Mouse (Mus musculus) adrenal gland, adult 18-20 months (tissue): ENCODE results near the gene Arrdc1. TPM values are rescaled to one million over a fixed set of nuclear protein-coding genes. Genes with fewer than 3 reads are reported as not detected.

Experiments
- microRNA-seq, 2 experiments: library from miRNA; unstranded; fragments of <30 nt; microRNA quantifications; one replicate each; pipeline ENCODE4 v1.2.0; 2021; ENCODE audit warnings: borderline number of aligned reads in 2 of 2
- total RNA-seq, 2 experiments: library from RNA; stranded (reverse); gene quantifications; 1 replicate in 1 of 2; 2 replicates in 1 of 2; pipeline ENCODE4 v1.2.3; 2021

Gene Arrdc1
- total RNA-seq, 2 experiments from 2014 or later = 9.2 to 9.9 TPM

Small RNA genes lying within 50 kb of the gene (microRNA-seq; reads per million reads assigned to microRNA genes)
- 0 reads per million in 2 experiments for gene Gm22875

Other genes starting within 250 kb of the Arrdc1 start
- gene Cacna1b, start 172.1 kb downstream of the Arrdc1 start, total RNA-seq = 1 to 10 TPM; 2.3 to 2.8 TPM
- gene Ehmt1, start 15.6 kb downstream of the Arrdc1 start, total RNA-seq = 10 to 100 TPM; 46.6 to 50.1 TPM
- gene Zmynd19, start 14.5 kb upstream of the Arrdc1 start, total RNA-seq = 10 to 100 TPM; 21.6 to 30.4 TPM
- gene Dph7, start 27.1 kb upstream of the Arrdc1 start, total RNA-seq = 10 to 100 TPM in 1 of 2 experiments, 1 to 10 TPM in 1; 6.6 to 10.8 TPM
- gene Mrpl41, start 39.8 kb upstream of the Arrdc1 start, total RNA-seq = 10 to 100 TPM; 85.2 to 88.0 TPM
- gene Pnpla7, start 40.8 kb upstream of the Arrdc1 start, total RNA-seq = 10 to 100 TPM; 36.3 to 47.2 TPM
- gene Nsmf, start 119.1 kb upstream of the Arrdc1 start, total RNA-seq = 10 to 100 TPM; 43.4 to 55.4 TPM
- gene Entpd8, start 145.1 kb upstream of the Arrdc1 start, total RNA-seq = not detected
- not detected for gene Noxa1, start 159.9 kb upstream of the Arrdc1 start, total RNA-seq
- 1 to 10 TPM; 2.3 to 3.5 TPM for gene Nrarp, start 245.5 kb upstream of the Arrdc1 start, total RNA-seq